Mouse (Mus musculus) liver, embryonic 14.5 days (tissue): ENCODE data around the gene Cct4.

ENCODE experiments used
- CTCF ChIP-seq: IDR thresholded peaks from 2 replicates; pipeline ENCODE4 v1.5.1; 2016; ENCODE audit warnings: antibody characterized with exemption, low read depth, control low read depth
- EP300 ChIP-seq: IDR thresholded peaks from 2 replicates; pipeline ENCODE4 v1.6.1; 2016; ENCODE audit warnings: antibody characterized with exemption, low read depth

GRCm38 (mm10) chr11:23052353-23052752 is 62.0 kb downstream of the Cct4 start:
- TF ChIP-seq CTCF (no peak), EP300 (no peak)
